Mouse (Mus musculus): ENCODE results near the gene Gapvd1. TPM values are rescaled to one million over a fixed set of nuclear protein-coding genes. Genes with fewer than 3 reads are reported as not detected.

Gapvd1 gene
- total RNA-seq, 1 experiment from 2014 or later, result 132 TPM

- no peak for ATAC-seq (ENCODE audit: extremely low read depth, insufficient number of reproducible peaks, low FRiP score, poor library complexity, severe bottlenecking)
These were observed 18.4 kb downstream of the Gapvd1 start for GRCm38 (mm10) chr2:34736626-34737025.

DNA sequence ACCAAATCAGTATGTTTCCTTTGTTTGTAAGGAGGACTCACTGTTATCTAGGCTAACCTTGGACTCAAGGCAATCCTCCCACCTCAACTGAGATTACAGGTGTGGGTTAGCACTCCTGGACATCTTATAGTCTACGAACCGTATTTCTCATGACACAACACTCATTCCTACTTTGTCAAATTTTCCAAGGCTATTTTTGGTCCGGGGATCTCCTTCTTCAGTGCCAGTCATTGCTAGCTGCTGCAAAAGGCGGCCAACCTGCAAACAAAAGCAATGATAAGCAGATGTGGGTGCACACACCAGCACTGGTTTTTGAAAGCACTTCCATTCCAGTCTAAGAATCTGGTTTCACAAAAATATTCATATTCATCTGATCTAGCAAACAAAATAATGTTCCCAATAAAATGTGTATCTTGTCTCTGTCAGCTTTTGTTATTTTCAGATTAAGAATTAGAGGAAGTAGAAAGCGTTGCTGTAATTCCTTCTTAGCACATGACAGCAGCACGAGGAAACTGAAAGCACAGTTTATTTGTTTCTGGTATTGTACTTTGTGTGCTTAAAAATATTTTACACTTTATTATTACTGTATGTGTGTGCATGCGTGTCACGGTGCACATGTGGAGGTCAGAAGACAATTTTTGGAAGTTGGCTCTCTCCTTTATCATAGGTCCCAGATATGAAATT is 27.8 kb downstream of the Gapvd1 start:
- ATAC-seq (ENCODE audit: extremely low read depth, insufficient number of reproducible peaks, low FRiP score, poor library complexity, severe bottlenecking), result no peak

- ATAC-seq (ENCODE audit: extremely low read depth, insufficient number of reproducible peaks, low FRiP score, poor library complexity, severe bottlenecking), result no peak
These were observed 29.8 kb downstream of the Gapvd1 start for GRCm38 (mm10) chr2:34725269-34725668.

DNA sequence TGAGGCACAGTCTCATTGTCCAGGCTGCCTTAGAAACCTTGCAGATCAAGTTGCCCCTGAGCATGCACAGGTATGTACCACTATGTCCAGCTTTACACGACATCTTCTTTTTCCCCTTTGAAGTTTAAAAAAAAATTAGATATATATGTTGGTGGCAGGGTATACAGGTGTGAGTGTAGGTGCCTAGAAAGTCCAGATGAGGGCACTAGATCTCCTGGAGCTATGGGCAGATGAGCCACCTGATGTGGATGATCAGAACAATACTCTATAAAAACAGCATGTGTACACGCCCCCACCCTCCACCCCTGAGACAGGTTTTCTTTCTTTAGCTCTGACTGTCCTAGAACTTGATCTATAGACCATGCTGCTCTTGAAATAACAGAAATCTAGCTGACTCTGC is 36.8 kb downstream of the Gapvd1 start:
- ATAC-seq (ENCODE audit: extremely low read depth, insufficient number of reproducible peaks, low FRiP score, poor library complexity, severe bottlenecking), result no peak

DNA sequence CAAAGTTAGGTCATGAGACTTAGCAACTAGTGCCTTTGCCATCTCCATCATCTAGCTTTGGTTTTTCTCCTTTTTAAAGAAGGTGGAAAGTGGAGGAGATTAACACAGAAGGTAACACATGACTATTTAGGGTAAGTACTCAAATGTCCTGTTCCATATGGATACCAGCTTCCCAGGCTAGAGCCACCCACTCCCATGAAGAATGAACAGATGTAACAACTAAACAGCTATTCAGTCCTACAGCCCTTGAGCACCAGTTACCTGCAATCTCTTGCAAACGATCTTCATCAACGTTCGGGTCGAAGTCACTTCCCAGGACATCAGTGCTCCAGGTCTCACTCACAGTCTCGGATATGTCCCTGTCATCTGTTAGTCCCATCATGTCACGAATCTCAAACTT is 43.1 kb downstream of the Gapvd1 start:
- ATAC-seq (ENCODE audit: extremely low read depth, insufficient number of reproducible peaks, low FRiP score, poor library complexity, severe bottlenecking), result no peak

GRCm38 (mm10) chr2:34708675-34709074 is 46.4 kb downstream of the Gapvd1 start:
- ATAC-seq (ENCODE audit: extremely low read depth, insufficient number of reproducible peaks, low FRiP score, poor library complexity, severe bottlenecking), result no peak

DNA sequence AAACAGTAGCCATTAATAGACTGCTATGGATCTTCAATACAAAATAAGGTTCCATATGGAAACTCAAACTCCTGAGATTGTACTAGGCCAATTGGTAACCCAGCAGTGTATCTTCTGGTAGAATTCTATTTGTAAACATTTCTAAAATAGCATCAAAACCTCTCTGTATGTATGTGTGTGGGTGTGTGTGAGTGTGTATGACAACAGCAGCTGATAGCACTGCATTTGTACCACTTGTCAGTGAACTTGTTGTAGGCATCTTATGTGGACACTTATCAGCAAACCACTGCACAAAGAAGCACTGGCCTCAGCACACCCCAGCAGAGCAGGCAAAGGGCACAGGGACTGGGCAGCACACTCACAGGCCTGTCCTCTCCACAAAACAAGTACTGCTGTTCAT is 58.4 kb downstream of the Gapvd1 start:
- no peak for ATAC-seq (ENCODE audit: extremely low read depth, insufficient number of reproducible peaks, low FRiP score, poor library complexity, severe bottlenecking)

DNA sequence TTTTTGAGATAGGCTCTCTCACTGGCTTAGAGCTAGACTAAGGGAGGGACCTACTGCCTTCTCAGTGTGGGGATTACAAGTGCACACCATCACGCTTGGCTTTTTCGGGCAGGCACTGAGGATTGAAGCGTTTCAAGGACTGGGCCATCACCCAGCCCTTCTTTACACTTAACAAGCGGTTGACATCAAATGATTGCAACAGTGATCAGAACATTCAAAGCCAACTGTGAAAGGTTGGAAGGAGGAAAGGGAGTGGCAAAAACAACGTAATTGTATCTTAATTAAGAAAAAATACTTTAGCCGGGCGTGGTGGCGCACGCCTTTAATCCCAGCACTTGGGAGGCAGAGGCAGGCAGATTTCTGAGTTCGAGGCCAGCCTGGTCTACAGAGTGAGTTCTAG is 62.2 kb downstream of the Gapvd1 start:
- ATAC-seq (ENCODE audit: extremely low read depth, insufficient number of reproducible peaks, low FRiP score, poor library complexity, severe bottlenecking), result no peak

DNA sequence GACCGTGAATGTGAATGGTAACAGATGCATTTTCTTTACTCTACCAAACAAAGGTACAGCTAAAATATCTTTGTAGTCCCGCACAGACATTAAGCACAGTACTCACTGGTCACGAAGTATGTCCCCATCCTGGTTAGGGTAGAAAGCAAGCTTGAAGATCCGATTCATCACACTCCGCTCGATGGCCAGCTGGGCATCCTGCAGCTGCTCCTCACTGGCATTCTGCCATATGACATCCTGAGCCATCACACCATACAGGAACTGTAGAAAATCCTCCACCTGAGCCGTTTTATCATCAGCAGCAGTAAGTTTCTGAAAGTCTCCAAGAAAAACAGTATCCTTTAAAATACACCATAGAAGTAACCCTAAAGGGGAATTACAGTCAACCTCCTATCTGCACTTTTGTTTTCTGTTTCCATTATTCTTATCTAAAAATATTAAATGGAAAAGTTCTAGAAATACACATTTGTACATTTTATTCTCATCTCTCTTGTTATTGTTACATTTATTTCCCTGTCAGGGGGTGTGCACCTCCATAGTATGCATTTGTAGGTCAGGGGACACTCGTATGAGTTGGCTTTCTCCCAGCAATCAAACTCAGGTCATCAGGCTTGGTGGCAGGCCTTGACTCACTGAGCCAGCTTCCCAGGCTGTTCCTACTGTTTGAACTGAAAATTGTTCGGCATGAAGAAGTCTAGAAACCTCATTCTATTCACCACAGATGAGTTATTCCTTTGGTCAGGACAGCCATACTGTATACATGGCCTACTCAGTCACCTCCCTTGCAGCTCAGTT is 70.8 kb downstream of the Gapvd1 start:
- ATAC-seq (ENCODE audit: extremely low read depth, insufficient number of reproducible peaks, low FRiP score, poor library complexity, severe bottlenecking), result no peak

- ATAC-seq (ENCODE audit: extremely low read depth, insufficient number of reproducible peaks, low FRiP score, poor library complexity, severe bottlenecking), result no peak
These were observed 77.1 kb downstream of the Gapvd1 start for GRCm38 (mm10) chr2:34677976-34678375.

DNA sequence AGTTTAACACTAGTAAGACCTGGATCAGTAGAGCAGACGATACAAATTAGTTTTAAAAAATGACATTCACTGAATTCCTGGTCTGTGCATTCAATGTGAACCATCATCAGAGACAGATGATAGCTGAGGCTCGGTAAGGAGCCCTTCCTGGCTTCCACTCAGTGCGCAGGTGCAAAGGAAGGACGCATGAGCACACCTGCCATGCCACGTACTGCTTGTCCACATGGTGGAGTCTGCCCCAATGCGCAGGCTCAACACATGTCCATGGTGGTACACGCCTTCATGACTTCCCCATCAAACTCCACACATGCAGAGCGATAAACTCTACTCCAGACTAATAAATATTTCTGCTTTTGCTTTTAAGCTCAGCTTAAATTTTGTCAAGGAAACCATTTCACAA is 78.0 kb downstream of the Gapvd1 start:
- no peak for ATAC-seq (ENCODE audit: extremely low read depth, insufficient number of reproducible peaks, low FRiP score, poor library complexity, severe bottlenecking)

DNA sequence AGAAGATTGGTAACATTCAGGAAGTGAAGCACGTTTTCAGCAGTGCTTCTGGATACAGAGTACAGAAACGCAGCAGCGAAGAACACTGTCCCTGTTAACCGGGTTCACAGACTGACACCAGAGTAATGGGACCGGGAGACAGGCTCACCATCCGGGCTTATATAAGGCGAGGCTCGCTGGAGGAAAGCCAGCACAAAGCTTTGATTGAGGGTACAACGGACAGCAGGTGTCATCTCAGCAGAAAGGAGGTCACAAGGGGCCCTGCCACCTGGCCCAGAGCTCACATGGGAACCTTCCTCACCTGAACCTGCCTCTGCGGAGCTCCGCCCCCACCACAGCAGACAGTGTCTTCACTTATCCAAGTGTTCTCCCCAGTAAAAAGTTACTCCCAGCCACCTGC is 81.2 kb downstream of the Gapvd1 start:
- ATAC-seq (ENCODE audit: extremely low read depth, insufficient number of reproducible peaks, low FRiP score, poor library complexity, severe bottlenecking), result no peak

GRCm38 (mm10) chr2:34671385-34672026 is 83.5 kb downstream of the Gapvd1 start:
- ATAC-seq (ENCODE audit: extremely low read depth, insufficient number of reproducible peaks, low FRiP score, poor library complexity, severe bottlenecking), result no peak

- no peak for ATAC-seq (ENCODE audit: extremely low read depth, insufficient number of reproducible peaks, low FRiP score, poor library complexity, severe bottlenecking)
These were observed 84.6 kb downstream of the Gapvd1 start for GRCm38 (mm10) chr2:34670470-34670869.

- no peak for ATAC-seq (ENCODE audit: extremely low read depth, insufficient number of reproducible peaks, low FRiP score, poor library complexity, severe bottlenecking)
These were observed 85.8 kb downstream of the Gapvd1 start for GRCm38 (mm10) chr2:34669203-34669746.

GRCm38 (mm10) chr2:34668440-34669191 is 86.4 kb downstream of the Gapvd1 start:
- no peak for ATAC-seq (ENCODE audit: extremely low read depth, insufficient number of reproducible peaks, low FRiP score, poor library complexity, severe bottlenecking)

DNA sequence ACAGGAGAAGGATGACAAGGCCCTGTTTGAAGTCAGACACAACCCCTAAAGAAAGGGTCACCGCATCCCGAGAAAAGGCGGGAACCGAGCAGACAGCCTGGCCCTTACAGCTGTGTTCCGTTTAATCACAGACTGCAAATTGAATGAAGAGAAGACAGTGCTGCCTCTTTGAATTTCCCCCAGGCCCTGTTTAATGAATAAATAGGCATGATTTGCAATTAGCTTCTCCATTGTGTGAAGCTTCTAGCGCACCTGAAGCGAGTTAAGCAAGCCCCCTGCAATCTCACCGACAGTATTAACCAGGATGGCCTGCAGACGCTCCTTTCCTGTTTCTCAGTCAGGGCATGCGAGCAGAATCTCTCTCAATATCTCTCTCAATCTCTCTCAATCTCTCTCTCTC is 87.2 kb downstream of the Gapvd1 start:
- ATAC-seq (ENCODE audit: extremely low read depth, insufficient number of reproducible peaks, low FRiP score, poor library complexity, severe bottlenecking), result no peak

- no peak for ATAC-seq (ENCODE audit: extremely low read depth, insufficient number of reproducible peaks, low FRiP score, poor library complexity, severe bottlenecking)
These were observed 107.6 kb downstream of the Gapvd1 start for GRCm38 (mm10) chr2:34647410-34647809.

DNA sequence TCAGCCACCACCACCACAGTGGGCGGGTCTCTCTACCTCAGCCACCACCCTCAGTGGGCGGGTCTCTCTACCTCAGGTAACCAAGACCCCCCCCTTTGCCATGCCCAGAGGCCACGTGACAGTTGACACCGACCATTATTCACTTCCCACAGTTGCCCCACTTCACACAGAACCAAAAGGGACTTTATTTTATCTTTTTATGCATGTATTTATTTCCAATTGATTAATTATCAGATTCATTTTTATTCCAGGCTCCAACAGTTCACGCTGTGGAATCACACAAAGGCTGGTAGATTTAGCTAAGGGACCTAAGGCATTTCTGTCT is 108.5 kb downstream of the Gapvd1 start:
- ATAC-seq (ENCODE audit: extremely low read depth, insufficient number of reproducible peaks, low FRiP score, poor library complexity, severe bottlenecking), result no peak

Data from neutrophil, adult 5-6 weeks (primary cell).